Mouse (Mus musculus) hindbrain, embryonic 12.5 days (tissue): ENCODE results near the gene Upf3a. TPM values are rescaled to one million over a fixed set of nuclear protein-coding genes. Genes with fewer than 3 reads are reported as not detected.
"Not testable (repeated sequence)": the region's sequence is repeated elsewhere in the genome, so short reads cannot be mapped to it uniquely, and the experiment has no call there.

Source experiments
- ATAC-seq: fragments of 200-750 bp; cut with Nextera tagmentation; 2 replicates; pipeline ENCODE4 v1.8.0; 2017; ENCODE audit warnings: moderate TSS enrichment; ENCODE audit not compliant: low FRiP score
- H3K27ac ChIP-seq: fragments of 300-500 bp; sonication (generic); 2 replicates; pipeline ENCODE4 v1.5.1; 2016; ENCODE audit warnings: mild to moderate bottlenecking
- H3K27me3 ChIP-seq: fragments of 300-500 bp; sonication (generic); 2 replicates; pipeline ENCODE4 v1.6.1; 2016; ENCODE audit warnings: mild to moderate bottlenecking
- H3K36me3 ChIP-seq: fragments of 300-500 bp; sonication (generic); 2 replicates; pipeline ENCODE4 v1.6.1; 2016; ENCODE audit warnings: mild to moderate bottlenecking
- H3K4me1 ChIP-seq: fragments of 300-500 bp; sonication (generic); 2 replicates; pipeline ENCODE4 v1.6.1; 2016
- H3K4me2 ChIP-seq: fragments of 300-500 bp; sonication (generic); replicated peaks from 2 replicates; pipeline ENCODE4 v1.6.1; 2016; ENCODE audit warnings: mild to moderate bottlenecking
- H3K4me3 ChIP-seq: fragments of 300-500 bp; sonication (generic); 2 replicates; pipeline ENCODE4 v1.5.1; 2016; ENCODE audit warnings: mild to moderate bottlenecking
- H3K9ac ChIP-seq: fragments of 300-500 bp; sonication (generic); 2 replicates; pipeline ENCODE4 v1.6.1; 2016; ENCODE audit warnings: mild to moderate bottlenecking, moderate library complexity
- H3K9me3 ChIP-seq: fragments of 300-500 bp; sonication (generic); replicated peaks from 2 replicates; pipeline ENCODE4 v1.6.1; 2016; ENCODE audit warnings: mild to moderate bottlenecking
- WGBS: fragments of 180-500 bp; shearing (Covaris S2); methylation state at CpG from one replicate; pipeline ENCODE4 v1.1.7; 2016; 5-methylcytosine and 5-hydroxymethylcytosine counted together
- polyA plus RNA-seq: library from polyadenylated mRNA; unstranded; fragments of >200 nt; fragmentation: Nextera tagmentation; extraction: Ambion mirVana; gene quantifications from 2 replicates; pipeline ENCODE4 v1.2.1, GENCODE M21; 2016

Upf3a gene
- polyA plus RNA-seq, result 42.5 and 44.6 TPM in 2 replicates

DNA sequence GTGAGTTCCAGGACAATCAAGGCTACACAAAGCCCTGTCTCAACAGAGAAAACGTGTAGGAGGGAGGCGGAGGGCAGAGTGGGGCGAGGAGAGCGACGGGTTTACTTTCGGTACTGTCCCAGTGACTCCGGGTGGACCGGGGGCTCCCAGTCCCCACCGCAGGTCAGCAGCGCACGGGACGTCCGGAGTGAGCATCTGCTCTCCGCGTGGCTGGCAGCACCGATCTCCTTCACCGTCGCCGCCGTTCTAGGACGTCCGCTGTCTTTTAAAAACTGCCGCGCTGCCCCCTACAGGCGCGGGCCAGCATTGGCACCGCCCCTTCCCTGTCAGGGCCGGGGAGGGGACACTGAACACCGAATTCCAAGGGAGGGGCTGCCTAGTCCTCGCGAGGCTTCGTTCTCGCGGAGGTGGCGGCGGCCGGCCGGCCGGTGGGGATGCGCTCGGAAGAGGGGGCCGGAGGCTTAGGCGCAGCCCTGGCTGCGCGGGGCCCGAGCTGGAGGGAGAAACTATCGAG lies at the start of gene Upf3a:
Upf3a (plus strand) TSS at position 366 of the 514 bp plus-strand sequence.
- no peaks in the 10 kb centered on the region for H3K9me3 ChIP-seq
- no peaks in the 10 kb centered on the region for H3K27me3 ChIP-seq
- peak within 1 kb of the TSS; percentile 80 for H3K4me2 ChIP-seq
- peaks cover 42% of the 10 kb centered on the region for H3K36me3 ChIP-seq
- H3K4me1 ChIP-seq, result peaks cover 11% of the 10 kb centered on the region
- H3K4me3 ChIP-seq, result peak within 1 kb of the TSS; percentile 69
- peak within 1 kb of the TSS; percentile 90 for H3K9ac ChIP-seq
- H3K27ac ChIP-seq, result peak within 1 kb of the TSS; percentile 97
- 0% methylated on average over 46 of the region's 47 CpGs for WGBS
- peak; percentile 95 for ATAC-seq

- H3K27me3 ChIP-seq, result no peaks in the 10 kb centered on the region
- no peak for ATAC-seq
- WGBS, result 50% methylated on average over 6 of the region's 6 CpGs
- H3K4me3 ChIP-seq, result no peak overlapping the region
- H3K9me3 ChIP-seq, result no peaks in the 10 kb centered on the region
- H3K4me2 ChIP-seq, result no peak overlapping the region
- H3K9ac ChIP-seq, result no peak overlapping the region
- H3K4me1 ChIP-seq, result peaks cover 3% of the 10 kb centered on the region; the same call in 1 of the 2 replicates
- H3K36me3 ChIP-seq, result no peaks in the 10 kb centered on the region
- no peak overlapping the region for H3K27ac ChIP-seq
These were observed 45.1 kb upstream of the Upf3a start for GRCm38 (mm10) chr8:13740323-13740770.

- WGBS, result 83% methylated on average over 7 of the region's 7 CpGs
These were observed 44.4 kb upstream of the Upf3a start for GRCm38 (mm10) chr8:13740817-13741613.

GRCm38 (mm10) chr8:13746212-13746611 lies 39.2 kb upstream of the Upf3a start:
- 90% methylated on average over 5 of the region's 6 CpGs for WGBS
- ATAC-seq, H3K4me3 ChIP-seq, H3K9me3 ChIP-seq, H3K9ac ChIP-seq, H3K36me3 ChIP-seq, H3K27me3 ChIP-seq, H3K4me2 ChIP-seq, H3K27ac ChIP-seq, H3K4me1 ChIP-seq: not testable (repeated sequence)

More at GRCm38 (mm10) chr8:13740817-13741613, 44.4 kb upstream of the Upf3a start:
- ATAC-seq, result no peak
- Histone ChIP-seq H3K27ac (no peak overlapping the region), H3K4me2 (no peak overlapping the region), H3K9me3 (no peaks in the 10 kb centered on the region), H3K27me3 (no peaks in the 10 kb centered on the region), H3K4me3 (no peak overlapping the region), H3K36me3 (no peaks in the 10 kb centered on the region), H3K9ac (no peak overlapping the region), H3K4me1 (peaks cover 3% of the 10 kb centered on the region; the same call in 1 of the 2 replicates)

GRCm38 (mm10) chr8:13747626-13748025 lies 37.8 kb upstream of the Upf3a start:
- WGBS, result 30% methylated on average over 3 of the region's 3 CpGs
- Histone ChIP-seq H3K27me3 (no peaks in the 10 kb centered on the region), H3K9ac (no peak overlapping the region), H3K4me1 (no peaks in the 10 kb centered on the region), H3K4me2 (no peak overlapping the region), H3K27ac (no peak overlapping the region), H3K36me3 (no peaks in the 10 kb centered on the region), H3K4me3 (no peak overlapping the region), H3K9me3 (no peaks in the 10 kb centered on the region)
- no peak for ATAC-seq

- no peak for ATAC-seq
- 22% methylated on average over 2 of the region's 2 CpGs for WGBS
These were observed 31.7 kb upstream of the Upf3a start for GRCm38 (mm10) chr8:13753680-13754079.

GRCm38 (mm10) chr8:13756480-13756879 lies 28.9 kb upstream of the Upf3a start:
- 84% methylated on average over 7 of the region's 7 CpGs for WGBS
- Histone ChIP-seq H3K9ac (no peak overlapping the region), H3K27ac (no peak overlapping the region), H3K36me3 (peaks cover 10% of the 10 kb centered on the region), H3K4me3 (no peak overlapping the region), H3K4me1 (peaks cover 20% of the 10 kb centered on the region), H3K27me3 (no peaks in the 10 kb centered on the region), H3K9me3 (no peaks in the 10 kb centered on the region), H3K4me2 (no peak overlapping the region)
- no peak for ATAC-seq

More at GRCm38 (mm10) chr8:13753680-13754079, 31.7 kb upstream of the Upf3a start:
- Histone ChIP-seq H3K4me2 (no peak overlapping the region), H3K36me3 (no peaks in the 10 kb centered on the region), H3K27ac (no peak overlapping the region), H3K9ac (no peak overlapping the region), H3K27me3 (no peaks in the 10 kb centered on the region), H3K4me1 (peaks cover 11% of the 10 kb centered on the region), H3K9me3 (no peaks in the 10 kb centered on the region), H3K4me3 (no peak overlapping the region)

DNA sequence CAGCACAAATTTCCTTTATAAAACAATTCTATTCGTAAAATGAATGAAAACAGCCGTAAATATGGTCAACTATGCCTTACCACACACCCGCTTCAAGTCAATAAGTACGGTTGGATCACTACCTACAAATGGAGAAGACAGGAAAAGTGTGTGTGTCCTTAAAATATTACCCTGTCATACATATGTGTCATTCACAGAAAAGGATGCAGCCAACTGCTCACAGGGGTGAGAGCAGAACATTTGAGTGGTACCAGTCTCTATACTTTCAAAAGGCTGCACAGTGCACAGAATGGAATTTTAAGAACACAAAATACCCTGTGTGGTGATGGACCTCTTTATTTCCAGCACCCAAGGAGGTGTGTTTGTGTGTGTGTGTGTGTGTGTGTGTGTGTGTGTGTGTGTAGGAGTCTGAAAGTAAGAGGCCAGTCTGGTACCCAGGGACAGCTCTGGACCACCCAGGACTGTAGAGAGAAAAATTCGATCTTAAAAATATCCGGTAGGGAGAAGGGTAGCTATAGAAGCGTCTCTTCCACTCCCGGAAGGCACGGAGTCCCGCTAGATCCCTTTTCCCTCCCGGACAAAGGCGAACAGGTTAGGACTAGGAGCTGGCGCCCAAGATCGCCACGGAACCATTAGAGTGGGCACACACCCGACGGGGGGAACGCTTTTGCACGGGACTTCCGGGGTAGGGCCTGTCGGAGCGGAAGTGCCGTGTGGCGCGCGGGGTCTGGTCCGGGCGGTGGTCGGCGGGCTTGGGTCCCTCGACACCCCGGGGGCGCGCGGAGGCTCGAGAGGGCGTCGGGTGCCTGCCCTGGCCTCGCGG lies 28.2 kb upstream of the Upf3a start, which contains the start of gene Cdc16:
Cdc16 (plus strand) TSS at position 695 of the 823 bp plus-strand sequence.
- Histone ChIP-seq H3K4me1 (peaks cover 20% of the 10 kb centered on the region), H3K4me3 (peak within 1 kb of the TSS; percentile 97), H3K36me3 (peaks cover 14% of the 10 kb centered on the region), H3K9me3 (no peaks in the 10 kb centered on the region), H3K9ac (peak within 1 kb of the TSS; percentile 97), H3K27me3 (no peaks in the 10 kb centered on the region), H3K27ac (peak within 1 kb of the TSS; percentile 75), H3K4me2 (peak within 1 kb of the TSS; percentile 94)
- 10% methylated on average over 38 of the region's 40 CpGs for WGBS
- ATAC-seq, result peak; percentile 96

DNA sequence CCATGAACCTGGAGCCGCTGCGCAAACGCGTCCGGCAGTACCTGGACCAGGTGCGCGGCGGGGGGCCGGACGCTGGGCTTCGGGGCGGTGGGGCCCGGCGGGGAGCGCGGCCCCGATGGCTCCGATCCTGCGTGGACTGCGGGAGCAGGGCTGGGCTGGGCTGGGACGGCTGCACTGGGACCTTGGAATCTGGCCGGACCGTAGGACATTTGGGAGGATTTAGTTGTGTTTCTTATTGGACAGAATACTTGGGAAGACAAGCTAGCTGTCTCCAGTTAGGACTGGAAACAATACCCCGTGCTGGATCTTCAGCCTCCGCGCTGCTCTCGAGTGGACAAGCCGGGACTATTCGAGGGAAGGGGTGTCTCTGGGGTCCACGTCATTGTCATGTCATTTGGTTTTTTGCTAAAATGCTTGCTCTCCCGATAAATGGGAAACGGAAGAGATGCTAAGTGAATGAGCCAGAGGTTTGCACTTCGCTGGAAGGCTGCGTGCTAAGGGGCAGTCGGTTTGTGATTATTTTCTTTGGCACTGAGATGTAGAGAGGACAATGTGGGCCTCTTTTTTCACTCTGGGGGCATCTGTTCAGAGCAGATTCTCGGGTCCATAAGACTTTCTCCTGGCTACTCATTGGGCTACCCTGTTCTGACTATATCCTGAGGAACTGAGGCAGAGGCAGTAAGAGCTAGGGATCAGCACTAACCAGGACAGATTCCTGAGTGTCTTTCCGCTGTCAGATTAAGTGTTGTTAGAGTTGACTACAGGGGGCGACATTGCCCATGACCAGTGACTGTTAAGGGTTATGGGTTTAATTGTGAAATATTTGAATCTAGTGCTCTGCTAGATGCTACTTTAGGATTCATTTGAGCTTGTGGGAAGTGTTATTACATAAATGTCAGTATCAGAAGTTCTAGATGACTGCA lies 27.3 kb upstream of the Upf3a start:
- under 1% methylated on average over 38 of the region's 38 CpGs for WGBS
- Histone ChIP-seq H3K4me2 (peak overlapping the region; percentile 94), H3K27me3 (no peaks in the 10 kb centered on the region), H3K9me3 (no peaks in the 10 kb centered on the region), H3K4me1 (peaks cover 20% of the 10 kb centered on the region), H3K9ac (peak overlapping the region; percentile 97), H3K36me3 (peaks cover 23% of the 10 kb centered on the region), H3K4me3 (peak overlapping the region; percentile 97), H3K27ac (peak overlapping the region; percentile 75)
- ATAC-seq, result peak; percentile 82

DNA sequence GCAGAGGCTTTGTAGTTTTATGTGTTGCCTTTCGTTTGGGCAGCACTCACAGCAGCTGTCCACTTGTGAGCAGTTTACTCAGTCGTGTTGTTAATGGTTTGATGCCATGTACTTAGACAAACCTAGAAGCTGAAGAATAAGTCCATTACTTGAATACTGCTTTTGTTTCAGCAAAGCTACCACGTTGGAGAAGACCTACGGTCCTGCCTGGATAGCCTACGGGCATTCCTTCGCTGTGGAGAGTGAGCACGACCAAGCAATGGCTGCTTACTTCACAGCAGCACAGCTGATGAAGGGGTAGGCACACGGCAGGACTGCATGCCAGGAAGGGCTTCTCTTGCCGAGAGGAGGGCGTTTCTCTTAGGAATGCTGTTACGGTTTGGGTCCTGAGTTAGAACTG lies 16.2 kb upstream of the Upf3a start:
- no peaks in the 10 kb centered on the region for H3K4me1 ChIP-seq
- H3K27ac ChIP-seq, result no peak overlapping the region
- H3K4me3 ChIP-seq, result no peak overlapping the region
- H3K4me2 ChIP-seq, result no peak overlapping the region
- no peak for ATAC-seq
- no peaks in the 10 kb centered on the region for H3K27me3 ChIP-seq
- peaks cover 87% of the 10 kb centered on the region for H3K36me3 ChIP-seq
- H3K9ac ChIP-seq, result no peak overlapping the region
- no peaks in the 10 kb centered on the region for H3K9me3 ChIP-seq
- WGBS, result 90% methylated on average over 11 of the region's 11 CpGs

GRCm38 (mm10) chr8:13780536-13780935 lies 4.9 kb upstream of the Upf3a start:
- no peak overlapping the region for H3K9ac ChIP-seq
- H3K4me3 ChIP-seq, result no peak overlapping the region
- H3K9me3 ChIP-seq, result no peaks in the 10 kb centered on the region
- peaks cover 7% of the 10 kb centered on the region for H3K4me1 ChIP-seq
- H3K27me3 ChIP-seq, result no peaks in the 10 kb centered on the region
- H3K36me3 ChIP-seq, result peaks cover 62% of the 10 kb centered on the region
- no peak for ATAC-seq
- 84% methylated on average over 3 of the region's 3 CpGs for WGBS
- no peak overlapping the region for H3K4me2 ChIP-seq
- no peak overlapping the region for H3K27ac ChIP-seq
